Mouse (Mus musculus): ENCODE measurements around the gene Cox10.

GRCm38 (mm10) chr11:64089682-64090081 lies 10.4 kb upstream of the Cox10 start:
- no peak for TF ChIP-seq GATA1 (IDR thresholded peaks at IDR 0.05; ENCODE audit: low read length)
- no peak for TF ChIP-seq TAL1 (IDR thresholded peaks at IDR 0.05; ENCODE audit: low read length)
